Mouse (Mus musculus) gastrocnemius, postnatal 4 days (tissue): ENCODE data around the gene Krr1. TPM values are rescaled to one million over a fixed set of nuclear protein-coding genes. Genes with fewer than 3 reads are reported as not detected.

Source experiments
- DNase-seq, 2 experiments: peaks; one replicate each; pipeline ENCODE4 v3.0.0; 2021 to 2022; ENCODE audit warnings: low spot score in 2 of 2, mixed read lengths in 2 of 2
- long read RNA-seq, 2 experiments: library from polyadenylated mRNA; stranded (forward); transcript quantifications; one replicate each; pipeline ENCODE4 v2.0.0; 2021
- total RNA-seq, 2 experiments: library from RNA; stranded (reverse); gene quantifications; 2 replicates each; pipeline ENCODE4 v1.2.3; 2021

Gene Krr1
- 10 to 100 TPM; 25.1 to 25.2 TPM for total RNA-seq
- long read RNA-seq, experiment 1, full-length matches to known transcripts, result 28 of 32 reads
- long read RNA-seq, experiment 1, partial matches to known transcripts, result 0 of 32 reads
- long read RNA-seq, experiment 1, other reads (novel, unspliced or antisense), result 4 of 32 reads
- long read RNA-seq, experiment 2, full-length matches to known transcripts, result 23 of 25 reads
- long read RNA-seq, experiment 2, partial matches to known transcripts, result 1 of 25 reads
- long read RNA-seq, experiment 2, other reads (novel, unspliced or antisense), result 1 of 25 reads

DNA sequence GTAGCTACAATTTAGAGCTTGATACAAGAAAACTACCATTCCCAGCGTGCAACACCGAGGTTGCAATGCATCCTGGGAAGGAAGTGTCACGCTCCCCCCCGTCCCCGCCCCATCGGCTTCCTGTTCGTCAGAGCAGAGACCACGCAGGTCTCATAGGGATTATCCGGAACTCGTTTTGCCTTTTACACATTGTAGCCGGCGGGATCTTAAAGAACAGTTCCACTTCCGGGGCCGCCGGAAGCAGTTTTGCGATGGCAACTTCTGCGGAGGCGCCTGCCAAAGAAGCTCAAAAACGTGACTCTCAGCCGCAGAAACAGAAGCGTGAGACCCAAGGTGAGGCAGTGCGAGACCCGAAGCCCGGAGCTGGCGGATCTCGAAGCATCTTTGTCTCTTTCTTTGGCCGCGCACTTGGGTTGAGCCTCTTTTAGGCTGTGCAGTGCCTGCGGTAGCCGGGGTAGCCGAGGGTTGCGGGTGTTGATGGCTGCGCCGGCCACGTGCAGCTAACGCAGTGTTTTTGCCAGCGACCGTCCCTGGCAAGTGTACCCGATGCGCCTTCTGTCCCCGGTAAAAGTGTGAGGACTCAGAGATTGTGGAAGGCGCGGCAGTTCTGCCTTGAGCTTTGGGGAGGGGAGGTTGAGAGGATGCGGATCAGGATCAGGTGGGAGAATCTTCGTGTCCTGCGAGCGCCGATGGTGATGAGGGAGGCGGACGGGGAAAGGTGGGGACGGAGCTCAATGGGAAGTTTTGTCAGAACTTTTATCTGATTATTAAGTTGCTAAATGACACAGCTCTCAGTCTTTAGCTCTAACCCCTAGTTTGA is at the start of gene Krr1:
TSS of gene Krr1 (plus strand) at position 123 of the 820 bp plus-strand sequence.
- peak; percentile 57 to 83 for DNase-seq

- no peak for DNase-seq
Observed at GRCm38 (mm10) chr10:111923503-111924135, 48.8 kb upstream of the Krr1 start.

GRCm38 (mm10) chr10:111924141-111924540 is 48.3 kb upstream of the Krr1 start:
- no peak for DNase-seq

DNA sequence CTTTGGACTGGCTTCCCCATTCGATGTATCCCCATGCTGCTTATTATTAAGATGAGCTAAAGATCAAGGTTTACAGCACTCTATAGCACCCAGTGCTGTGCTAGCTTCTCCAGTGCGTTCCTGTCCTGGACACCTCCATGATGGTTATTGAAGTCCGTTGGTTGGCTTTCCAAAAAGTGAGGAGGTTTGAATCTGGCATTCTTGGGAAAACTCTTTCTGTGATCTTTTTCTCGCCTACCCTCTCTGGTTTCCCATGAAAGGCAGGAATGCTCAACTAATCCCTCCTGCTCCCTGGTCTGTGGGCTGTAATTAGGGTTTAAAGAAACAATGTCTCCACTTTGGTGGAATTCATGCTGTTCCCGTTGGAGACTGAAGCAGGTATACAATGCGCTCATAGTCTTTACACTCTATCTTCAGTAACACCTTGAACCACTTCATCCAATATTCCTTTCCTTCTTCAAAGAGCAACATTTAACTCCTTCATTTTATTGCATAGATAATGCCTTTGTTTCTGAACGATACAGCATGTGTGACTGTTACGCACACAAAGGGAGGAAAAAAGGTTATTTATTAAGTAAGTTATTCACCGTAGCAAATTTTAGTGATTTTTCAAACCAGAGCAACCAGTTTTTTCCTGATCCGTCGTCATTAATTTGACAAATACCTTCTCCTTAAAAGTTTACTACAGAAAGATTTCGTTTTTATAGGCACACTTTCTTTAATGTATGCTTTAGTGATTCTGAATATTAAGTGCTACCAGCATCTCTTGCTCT is 47.6 kb upstream of the Krr1 start:
- DNase-seq, result no peak

- DNase-seq, result peak; percentile 85 to 91
Observed at GRCm38 (mm10) chr10:111925489-111925860, 47.0 kb upstream of the Krr1 start.

- DNase-seq, result no peak
Observed at GRCm38 (mm10) chr10:111932621-111933345, 39.7 kb upstream of the Krr1 start.

DNA sequence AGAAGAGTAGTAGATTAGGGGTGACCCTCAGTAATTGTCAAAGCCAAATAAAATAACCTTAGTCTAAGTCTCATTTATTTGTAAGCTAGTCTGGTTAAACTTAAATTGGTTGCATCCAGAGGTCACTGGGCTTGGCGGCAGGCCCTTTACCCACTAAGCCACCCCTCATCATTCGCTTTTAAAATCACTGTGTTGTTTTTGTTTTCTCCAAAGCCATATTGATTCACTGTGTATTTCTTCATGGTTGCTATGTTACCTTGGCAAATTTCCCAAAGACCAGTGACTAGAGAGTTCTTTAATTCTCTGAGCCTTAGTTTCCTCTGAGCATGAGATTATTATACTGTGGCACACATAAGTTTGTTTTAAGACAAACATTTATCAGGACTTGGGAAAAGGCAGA is 37.3 kb upstream of the Krr1 start:
- DNase-seq, result no peak

GRCm38 (mm10) chr10:111936021-111936420 is 36.4 kb upstream of the Krr1 start:
- no peak for DNase-seq

DNA sequence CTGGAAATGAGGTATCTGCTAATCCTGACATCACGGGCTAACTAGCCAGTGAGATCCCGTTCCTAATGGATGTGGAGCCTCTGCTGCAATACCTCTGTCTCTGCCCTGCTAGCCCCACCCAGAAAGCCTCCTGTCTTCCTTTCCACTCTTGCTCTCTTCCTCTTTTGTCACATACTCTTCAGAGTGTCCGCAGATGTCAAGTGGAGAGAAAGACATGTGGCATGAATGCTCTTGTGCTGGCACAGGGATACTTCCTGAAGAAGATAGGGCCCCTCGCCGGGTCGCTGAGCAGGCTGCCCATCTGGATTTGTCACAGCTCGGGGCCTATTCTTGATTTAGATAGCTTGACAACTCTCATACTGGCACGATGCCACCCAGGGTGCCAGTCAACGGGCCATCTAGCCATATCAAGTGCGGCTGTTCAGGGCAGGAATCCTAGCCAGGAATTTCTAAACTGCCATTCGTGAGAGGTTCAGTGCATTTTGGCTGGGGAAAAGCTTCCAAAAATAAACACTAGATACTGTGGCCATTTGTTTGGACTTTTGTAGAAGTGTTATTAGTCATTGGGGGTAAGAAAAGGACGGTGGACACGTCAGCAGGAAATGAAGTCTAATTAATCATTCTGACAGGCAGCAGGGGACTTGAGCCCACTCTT is 35.8 kb upstream of the Krr1 start:
- DNase-seq, result peak; percentile 33 to 70

DNA sequence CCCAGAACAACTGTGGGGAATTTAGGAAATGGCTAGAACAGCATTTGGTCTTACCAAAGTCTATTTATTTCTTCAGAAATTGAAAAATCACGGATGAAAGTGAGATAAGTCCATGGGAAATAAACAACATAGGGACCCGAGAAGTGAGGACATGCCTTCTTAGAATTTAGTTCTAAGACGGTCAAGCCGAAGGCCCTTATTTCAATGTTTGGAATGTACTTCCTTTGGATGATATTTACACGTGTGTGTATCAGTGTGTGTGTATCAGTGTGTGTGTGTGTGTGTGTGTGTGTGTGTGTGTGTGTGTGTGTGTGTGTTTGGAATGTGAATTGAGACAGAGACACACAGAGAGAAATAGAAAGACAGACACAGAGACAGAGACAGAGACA is 35.3 kb upstream of the Krr1 start:
- DNase-seq, result no peak

- no peak for DNase-seq
Observed at GRCm38 (mm10) chr10:111943026-111943425, 29.4 kb upstream of the Krr1 start.

DNA sequence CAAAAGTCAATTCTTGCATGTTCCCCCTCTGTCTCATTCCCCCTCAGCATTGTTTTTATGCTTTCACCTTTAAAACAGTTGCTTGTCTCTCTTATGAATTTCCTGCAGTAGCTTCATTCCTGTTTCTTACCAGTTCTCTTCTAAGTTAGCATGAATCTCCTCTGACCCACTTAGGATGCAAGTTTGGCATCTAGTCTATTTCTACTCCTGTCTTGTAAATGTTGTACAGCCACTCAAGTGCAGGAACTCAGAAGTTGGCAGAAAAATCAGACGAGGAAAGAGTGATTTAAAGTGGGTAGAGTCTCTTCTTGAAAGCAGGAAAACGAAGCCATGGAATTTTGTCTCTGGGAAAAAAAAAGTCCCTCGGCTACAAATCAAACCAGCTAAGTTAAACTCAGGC is 26.9 kb upstream of the Krr1 start:
- no peak for DNase-seq

- no peak for DNase-seq
Observed at GRCm38 (mm10) chr10:111948041-111948440, 24.4 kb upstream of the Krr1 start.

DNA sequence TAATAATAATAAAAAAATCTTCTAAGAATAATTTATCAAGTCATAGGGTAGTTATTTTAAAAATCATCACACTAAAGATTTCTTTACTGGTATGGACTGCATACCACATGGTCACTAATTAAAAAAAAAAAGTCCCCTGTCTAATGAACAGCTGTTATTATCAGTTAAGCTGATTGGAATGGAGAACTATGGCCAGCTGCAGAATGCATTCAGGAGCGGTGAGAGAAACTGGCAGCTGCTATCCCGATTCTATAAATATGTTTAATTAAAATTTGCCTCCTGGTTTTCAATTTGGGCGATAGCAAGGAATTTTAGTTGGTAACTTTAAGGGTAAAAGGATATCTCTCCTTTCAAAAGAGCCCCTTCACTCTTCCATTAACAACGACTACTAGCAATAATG is 23.5 kb upstream of the Krr1 start:
- no peak for DNase-seq

- no peak for DNase-seq
Observed at GRCm38 (mm10) chr10:111955836-111956235, 16.6 kb upstream of the Krr1 start.

DNA sequence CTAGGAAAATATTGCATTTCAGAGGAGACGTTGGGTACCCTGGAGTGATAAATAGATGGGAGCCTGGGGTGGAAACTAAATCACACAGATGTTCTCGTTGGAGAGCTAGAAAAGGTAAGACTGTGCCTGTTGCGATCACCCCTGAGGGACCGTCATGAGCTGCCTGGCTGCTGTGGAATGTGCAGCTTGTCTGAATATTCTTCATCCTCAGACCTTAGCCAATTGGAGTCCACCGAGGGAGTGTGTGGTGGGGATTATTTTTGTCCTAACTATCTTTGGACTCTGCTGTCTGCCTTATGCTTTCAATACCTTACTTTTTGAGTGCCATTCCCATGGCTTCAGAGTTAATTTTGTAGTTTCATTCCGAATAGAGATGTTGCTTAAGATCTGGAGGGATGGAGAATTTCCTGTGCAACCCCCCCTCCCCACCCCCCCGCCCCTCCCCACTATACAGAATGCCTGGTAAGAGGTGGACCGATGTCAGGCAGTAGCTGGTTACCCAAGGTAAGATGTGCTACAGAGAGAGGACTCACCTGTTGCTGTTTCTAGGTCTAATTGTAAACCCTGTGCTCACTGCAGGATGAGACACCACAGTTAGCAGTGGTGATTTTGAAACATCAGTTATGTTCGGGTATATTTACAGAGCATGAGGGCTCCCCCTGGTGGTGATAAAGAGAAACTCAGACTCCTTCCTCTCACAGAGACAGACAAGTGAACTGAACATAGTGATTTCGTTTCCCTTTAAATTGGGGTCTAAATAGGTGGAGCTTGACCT is 15.0 kb upstream of the Krr1 start:
- peak; percentile 28 to 49 for DNase-seq

DNA sequence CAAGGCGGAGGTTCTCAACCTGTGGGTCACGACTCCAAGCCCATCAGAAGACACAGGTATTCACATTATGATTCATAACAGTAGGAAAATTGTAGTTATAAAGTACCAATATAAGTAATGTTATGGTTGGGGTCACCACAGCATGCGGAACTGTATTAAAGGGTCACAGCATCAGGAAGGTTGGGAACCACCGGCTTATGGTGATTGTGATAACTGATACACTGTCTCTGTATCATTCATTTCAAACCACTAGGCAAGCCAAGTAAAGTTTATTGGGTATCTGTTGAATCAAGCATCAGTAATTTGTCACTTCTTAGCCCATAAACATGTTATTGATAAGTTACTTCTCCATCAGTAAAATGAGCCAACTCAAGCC is 14.4 kb upstream of the Krr1 start:
- DNase-seq, result no peak

DNA sequence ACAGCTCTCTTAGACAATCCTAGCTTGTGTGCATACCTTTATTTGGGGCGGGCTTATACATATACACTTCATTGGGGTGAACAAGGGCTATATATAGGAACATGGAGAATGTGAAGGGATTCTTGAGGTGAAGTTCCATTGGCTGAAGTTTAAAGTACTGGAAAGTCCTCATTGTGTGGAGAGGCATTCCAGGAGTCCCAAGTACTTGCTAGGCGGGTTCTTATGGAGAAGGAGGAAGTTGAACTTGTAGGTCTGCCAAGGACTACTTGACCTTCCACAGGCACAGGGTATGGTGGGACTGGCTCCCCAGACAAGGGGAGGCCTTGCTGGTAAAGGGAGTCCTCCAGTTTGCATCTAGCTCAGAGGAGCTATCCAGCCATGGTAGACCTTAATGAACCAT is 13.1 kb upstream of the Krr1 start:
- DNase-seq, result no peak

- no peak for DNase-seq
Observed at GRCm38 (mm10) chr10:111960459-111960858, 12.0 kb upstream of the Krr1 start.

DNA sequence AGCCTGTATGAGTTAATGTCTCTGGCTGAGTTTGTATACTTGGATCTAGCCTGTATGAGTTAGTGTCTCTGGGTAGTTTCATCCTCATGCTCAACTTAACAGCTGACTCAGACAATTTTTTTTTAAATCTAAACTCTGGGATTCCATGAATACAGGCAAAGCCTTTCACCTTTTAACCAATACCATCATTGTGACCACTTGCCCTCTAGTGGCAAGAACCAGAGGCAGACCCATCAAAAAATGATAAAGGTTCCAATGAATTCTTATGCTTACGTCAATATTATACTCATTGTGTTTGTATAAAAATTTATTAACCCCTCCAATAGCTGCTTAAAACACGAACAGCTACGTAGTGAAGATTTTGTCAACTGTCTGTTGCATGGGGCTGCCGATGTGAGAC is 6.1 kb upstream of the Krr1 start:
- no peak for DNase-seq
